Mouse (Mus musculus): ENCODE results near the gene Ap4s1. TPM values are rescaled to one million over a fixed set of nuclear protein-coding genes. Genes with fewer than 3 reads are reported as not detected.

The Ap4s1 gene
- polyA plus RNA-seq, 1 experiment, result 3.2 TPM

- TF ChIP-seq POLR2A (IDR thresholded peaks at IDR 0.05; ENCODE audit: low read depth, low read length) (no peak), CTCF (IDR thresholded peaks at IDR 0.05; ENCODE audit: extremely low read depth, insufficient read length, insufficient replicate concordance, low read depth, low read length) (no peak)
- no peak overlapping the region; the same call in 1 of the 2 replicates for H3K27ac ChIP-seq (ENCODE audit: insufficient read depth, low read depth, low read length)
- H3K27me3 ChIP-seq (ENCODE audit: control insufficient read depth, insufficient read depth, low read length), result no peaks in the 10 kb centered on the region
- 77% methylated on average over 3 of the region's 3 CpGs for WGBS
- no peak overlapping the region for H3K4me3 ChIP-seq (ENCODE audit: low read depth, low read length)
- H3K36me3 ChIP-seq (ENCODE audit: control insufficient read depth, insufficient read depth, low read length), result no peaks in the 10 kb centered on the region
- H3K4me1 ChIP-seq (ENCODE audit: control insufficient read depth, insufficient read depth, insufficient read length, low read length), result peaks cover 8% of the 10 kb centered on the region; the same call in 1 of the 2 replicates
Observed at GRCm38 (mm10) chr12:51693419-51693818, 2.6 kb downstream of the Ap4s1 start.

DNA sequence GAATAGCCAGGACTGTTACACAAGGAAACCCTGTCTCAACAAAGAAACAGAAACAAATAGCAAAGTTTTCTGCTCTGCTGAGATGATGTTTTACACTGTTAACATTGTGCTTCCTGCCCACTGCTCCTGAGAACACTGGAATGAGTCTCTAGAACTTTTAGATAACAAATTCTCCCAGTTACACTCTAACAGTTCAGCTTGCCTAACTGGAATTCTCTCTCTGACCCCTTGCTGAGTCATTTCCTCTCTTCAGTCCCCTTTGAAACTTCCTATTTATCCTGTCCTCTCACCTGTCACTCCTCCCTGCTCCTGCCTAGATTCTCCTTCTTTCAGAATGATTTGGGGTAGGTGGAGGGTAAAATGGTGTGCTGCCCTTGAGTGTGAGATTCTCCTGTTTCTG, 3.3 kb downstream of the Ap4s1 start:
- TF ChIP-seq CTCF (IDR thresholded peaks at IDR 0.05; ENCODE audit: extremely low read depth, insufficient read length, insufficient replicate concordance, low read depth, low read length) (no peak), POLR2A (IDR thresholded peaks at IDR 0.05; ENCODE audit: low read depth, low read length) (no peak)
- Histone ChIP-seq H3K4me3 (ENCODE audit: low read depth, low read length) (no peak overlapping the region), H3K27ac (ENCODE audit: insufficient read depth, low read depth, low read length) (peak overlapping the region; percentile 61), H3K4me1 (ENCODE audit: control insufficient read depth, insufficient read depth, insufficient read length, low read length) (peaks cover 8% of the 10 kb centered on the region; the same call in 1 of the 2 replicates), H3K36me3 (ENCODE audit: control insufficient read depth, insufficient read depth, low read length) (no peaks in the 10 kb centered on the region), H3K27me3 (ENCODE audit: control insufficient read depth, insufficient read depth, low read length) (no peaks in the 10 kb centered on the region)

GRCm38 (mm10) chr12:51694966-51695365, 4.1 kb downstream of the Ap4s1 start:
- Histone ChIP-seq H3K27ac (ENCODE audit: insufficient read depth, low read depth, low read length) (no peak overlapping the region), H3K36me3 (ENCODE audit: control insufficient read depth, insufficient read depth, low read length) (no peaks in the 10 kb centered on the region), H3K4me1 (ENCODE audit: control insufficient read depth, insufficient read depth, insufficient read length, low read length) (peaks cover 7% of the 10 kb centered on the region; the same call in 1 of the 2 replicates), H3K27me3 (ENCODE audit: control insufficient read depth, insufficient read depth, low read length) (no peaks in the 10 kb centered on the region), H3K4me3 (ENCODE audit: low read depth, low read length) (no peak overlapping the region)
- 28% methylated on average over 1 of the region's 1 CpGs for WGBS
- TF ChIP-seq CTCF (IDR thresholded peaks at IDR 0.05; ENCODE audit: extremely low read depth, insufficient read length, insufficient replicate concordance, low read depth, low read length), result no peak
- TF ChIP-seq POLR2A (IDR thresholded peaks at IDR 0.05; ENCODE audit: low read depth, low read length), result no peak

DNA sequence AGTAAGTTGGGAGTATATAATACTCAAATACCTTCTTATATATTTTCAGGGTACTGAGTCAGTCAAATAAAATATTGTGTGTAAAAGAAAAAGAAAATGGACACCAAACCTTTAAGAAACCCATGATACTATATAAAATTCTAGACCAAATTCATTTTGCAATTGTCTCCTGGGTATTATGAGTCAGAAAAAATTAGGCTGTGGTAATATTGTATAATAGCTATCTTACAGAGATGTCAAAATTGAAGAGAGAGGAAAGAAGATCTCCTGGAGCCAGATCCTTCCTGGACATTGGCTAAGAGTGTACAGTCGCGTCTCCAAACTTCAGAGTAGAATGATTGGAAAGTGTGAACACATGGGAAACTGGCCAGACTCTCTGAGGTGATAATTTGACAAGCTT, 5.3 kb downstream of the Ap4s1 start:
- no peaks in the 10 kb centered on the region for H3K36me3 ChIP-seq (ENCODE audit: control insufficient read depth, insufficient read depth, low read length)
- no peak overlapping the region for H3K4me3 ChIP-seq (ENCODE audit: low read depth, low read length)
- H3K4me1 ChIP-seq (ENCODE audit: control insufficient read depth, insufficient read depth, insufficient read length, low read length), result peaks cover 9% of the 10 kb centered on the region; the same call in 1 of the 2 replicates
- no peaks in the 10 kb centered on the region for H3K27me3 ChIP-seq (ENCODE audit: control insufficient read depth, insufficient read depth, low read length)
- 94% methylated on average over 2 of the region's 2 CpGs for WGBS
- no peak for TF ChIP-seq CTCF (IDR thresholded peaks at IDR 0.05; ENCODE audit: extremely low read depth, insufficient read length, insufficient replicate concordance, low read depth, low read length)
- no peak for TF ChIP-seq POLR2A (IDR thresholded peaks at IDR 0.05; ENCODE audit: low read depth, low read length)
- H3K27ac ChIP-seq (ENCODE audit: insufficient read depth, low read depth, low read length), result no peak overlapping the region

DNA sequence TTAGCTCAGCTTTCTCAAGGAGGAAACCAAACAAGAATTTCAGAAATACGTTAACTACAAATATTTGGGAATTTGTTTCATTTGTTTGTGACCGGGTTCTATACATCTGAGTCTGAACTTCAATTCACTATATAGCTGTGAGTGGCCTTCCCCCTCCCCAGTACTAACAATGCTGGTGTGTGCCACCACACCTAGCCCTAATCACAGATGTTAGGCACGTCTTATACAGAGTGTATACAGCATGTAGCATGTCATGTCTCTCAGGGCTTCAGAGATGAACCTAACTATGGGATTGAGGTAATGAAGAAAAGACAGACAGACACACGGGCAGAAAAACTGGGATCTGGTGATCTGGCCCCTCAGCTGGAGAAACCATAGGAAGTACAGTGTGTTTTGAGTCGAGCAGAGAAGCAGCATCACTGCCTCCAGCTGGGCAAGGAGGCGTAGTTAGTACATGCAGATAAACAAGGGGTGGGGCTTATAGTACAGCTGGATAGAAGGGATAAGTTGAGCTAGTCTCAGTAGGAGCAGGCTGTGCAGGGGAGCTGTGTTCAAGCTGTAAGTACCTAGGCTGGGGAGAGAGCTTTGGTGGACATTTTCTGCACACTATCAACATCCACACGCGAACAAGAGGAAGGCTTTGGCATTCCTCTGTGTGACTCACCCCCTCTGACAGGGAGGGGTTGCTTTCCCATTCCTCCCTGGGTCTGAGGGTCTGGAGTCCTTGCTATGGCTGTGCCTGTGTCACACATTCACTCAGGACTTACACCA, 9.0 kb downstream of the Ap4s1 start:
- H3K27ac ChIP-seq (ENCODE audit: insufficient read depth, low read depth, low read length), result no peak overlapping the region
- TF ChIP-seq POLR2A (IDR thresholded peaks at IDR 0.05; ENCODE audit: low read depth, low read length) (no peak), CTCF (IDR thresholded peaks at IDR 0.05; ENCODE audit: extremely low read depth, insufficient read length, insufficient replicate concordance, low read depth, low read length) (no peak)
- H3K4me1 ChIP-seq (ENCODE audit: control insufficient read depth, insufficient read depth, insufficient read length, low read length), result peaks cover 3% of the 10 kb centered on the region; the same call in 1 of the 2 replicates
- no peak overlapping the region for H3K4me3 ChIP-seq (ENCODE audit: low read depth, low read length)
- WGBS, result 54% methylated on average over 8 of the region's 8 CpGs
- H3K36me3 ChIP-seq (ENCODE audit: control insufficient read depth, insufficient read depth, low read length), result no peaks in the 10 kb centered on the region
- no peaks in the 10 kb centered on the region for H3K27me3 ChIP-seq (ENCODE audit: control insufficient read depth, insufficient read depth, low read length)

GRCm38 (mm10) chr12:51701723-51702122, 10.9 kb downstream of the Ap4s1 start:
- TF ChIP-seq CTCF (IDR thresholded peaks at IDR 0.05; ENCODE audit: extremely low read depth, insufficient read length, insufficient replicate concordance, low read depth, low read length) (no peak), POLR2A (IDR thresholded peaks at IDR 0.05; ENCODE audit: low read depth, low read length) (no peak)
- Histone ChIP-seq H3K4me3 (ENCODE audit: low read depth, low read length) (no peak overlapping the region), H3K27me3 (ENCODE audit: control insufficient read depth, insufficient read depth, low read length) (no peaks in the 10 kb centered on the region), H3K36me3 (ENCODE audit: control insufficient read depth, insufficient read depth, low read length) (no peaks in the 10 kb centered on the region), H3K27ac (ENCODE audit: insufficient read depth, low read depth, low read length) (no peak overlapping the region), H3K4me1 (ENCODE audit: control insufficient read depth, insufficient read depth, insufficient read length, low read length) (peaks cover 9% of the 10 kb centered on the region; the same call in 1 of the 2 replicates)

- 100% methylated on average over 1 of the region's 1 CpGs for WGBS
- TF ChIP-seq POLR2A (IDR thresholded peaks at IDR 0.05; ENCODE audit: low read depth, low read length), result no peak
- no peak for TF ChIP-seq CTCF (IDR thresholded peaks at IDR 0.05; ENCODE audit: extremely low read depth, insufficient read length, insufficient replicate concordance, low read depth, low read length)
- no peaks in the 10 kb centered on the region for H3K36me3 ChIP-seq (ENCODE audit: control insufficient read depth, insufficient read depth, low read length)
Observed at GRCm38 (mm10) chr12:51703859-51704258, 13.0 kb downstream of the Ap4s1 start.

More at GRCm38 (mm10) chr12:51703859-51704258, 13.0 kb downstream of the Ap4s1 start:
- Histone ChIP-seq H3K4me3 (ENCODE audit: low read depth, low read length) (no peak overlapping the region), H3K4me1 (ENCODE audit: control insufficient read depth, insufficient read depth, insufficient read length, low read length) (peaks cover 9% of the 10 kb centered on the region; the same call in 1 of the 2 replicates), H3K27ac (ENCODE audit: insufficient read depth, low read depth, low read length) (no peak overlapping the region), H3K27me3 (ENCODE audit: control insufficient read depth, insufficient read depth, low read length) (no peaks in the 10 kb centered on the region)

Data from small intestine, adult 2 months (tissue).